Mouse (Mus musculus) common myeloid progenitor, adult 5-6 weeks (primary cell): ENCODE data around the gene Ralb. TPM values are rescaled to one million over a fixed set of nuclear protein-coding genes. Genes with fewer than 3 reads are reported as not detected.

Experiments used
- total RNA-seq: library from RNA; stranded (forward); fragments of 200-1000, 187-1606 nt; gene quantifications from 2 replicates; pipeline ENCODE4 v1.2.3, GENCODE M21; 2017

Gene Ralb
- total RNA-seq, 1 experiment from 2014 or later = 8.8 TPM

Other genes starting within 250 kb of the Ralb start
- gene Inhbb, start 82.5 kb downstream of the Ralb start, total RNA-seq = not detected in 2 replicates
- gene Tmem185b, start 21.4 kb upstream of the Ralb start, total RNA-seq = 13.9 and 16.0 TPM in 2 replicates
- 2.1 and 7.8 TPM in 2 replicates for gene Epb41l5, start 144.2 kb upstream of the Ralb start, total RNA-seq